Mouse (Mus musculus): Measurements from ENCODE around the gene Cox4i2. TPM values are rescaled to one million over a fixed set of nuclear protein-coding genes. Genes with fewer than 3 reads are reported as not detected.

Gene Cox4i2
- polyA plus RNA-seq, 1 experiment from 2014 or later, result 3.5 TPM

- H3K36me3 ChIP-seq (ENCODE audit: control insufficient read depth, insufficient read depth, low read length), result no peaks in the 10 kb centered on the region
- ATAC-seq (ENCODE audit: insufficient read depth, low FRiP score, low TSS enrichment) (peak; percentile 59; the same call in 1 of the 2 replicates), DNase-seq (ENCODE audit: low spot score) (peak; percentile 49)
- peaks cover 16% of the 10 kb centered on the region for H3K4me1 ChIP-seq (ENCODE audit: control insufficient read depth, insufficient read depth, low read length)
- H3K4me2 ChIP-seq (ENCODE audit: low read depth), result no peak overlapping the region; the same call in 1 of the 2 replicates
- no peaks in the 10 kb centered on the region for H3K9me3 ChIP-seq (ENCODE audit: control insufficient read depth, low read length)
- no peak overlapping the region for H3K4me3 ChIP-seq (ENCODE audit: low read depth, low read length)
- WGBS, result 38% methylated on average over 11 of the region's 11 CpGs
- H3K27me3 ChIP-seq (ENCODE audit: control insufficient read depth, insufficient read depth, low read length), result no peaks in the 10 kb centered on the region
- H3K9ac ChIP-seq (ENCODE audit: low read length), result no peak overlapping the region
- H3K27ac ChIP-seq (ENCODE audit: low read depth, low read length), result peak overlapping the region; percentile 61
Measured at GRCm38 (mm10) chr2:152717652-152718051, 36.3 kb upstream of the Cox4i2 start.

GRCm38 (mm10) chr2:152718076-152718475 is 35.9 kb upstream of the Cox4i2 start:
- ATAC-seq (ENCODE audit: insufficient read depth, low FRiP score, low TSS enrichment) (peak; percentile 94), DNase-seq (ENCODE audit: low spot score) (peak; percentile 85)
- Histone ChIP-seq H3K4me2 (ENCODE audit: low read depth) (no peak overlapping the region), H3K4me3 (ENCODE audit: low read depth, low read length) (no peak overlapping the region), H3K9ac (ENCODE audit: low read length) (no peak overlapping the region), H3K4me1 (ENCODE audit: control insufficient read depth, insufficient read depth, low read length) (peaks cover 16% of the 10 kb centered on the region), H3K36me3 (ENCODE audit: control insufficient read depth, insufficient read depth, low read length) (no peaks in the 10 kb centered on the region), H3K27ac (ENCODE audit: low read depth, low read length) (peak overlapping the region; percentile 61), H3K9me3 (ENCODE audit: control insufficient read depth, low read length) (no peaks in the 10 kb centered on the region), H3K27me3 (ENCODE audit: control insufficient read depth, insufficient read depth, low read length) (no peaks in the 10 kb centered on the region)
- 16% methylated on average over 6 of the region's 6 CpGs for WGBS

GRCm38 (mm10) chr2:152723651-152724331 is 30.2 kb upstream of the Cox4i2 start:
- WGBS, result 2% methylated on average over 36 of the region's 37 CpGs
- H3K4me1 ChIP-seq (ENCODE audit: control insufficient read depth, insufficient read depth, low read length), result peaks cover 19% of the 10 kb centered on the region

GRCm38 (mm10) chr2:152724332-152724723 is 29.6 kb upstream of the Cox4i2 start:
- Histone ChIP-seq H3K4me1 (ENCODE audit: control insufficient read depth, insufficient read depth, low read length) (peaks cover 17% of the 10 kb centered on the region; the same call in 1 of the 2 replicates), H3K9me3 (ENCODE audit: control insufficient read depth, low read length) (no peaks in the 10 kb centered on the region), H3K27me3 (ENCODE audit: control insufficient read depth, insufficient read depth, low read length) (no peaks in the 10 kb centered on the region), H3K4me3 (ENCODE audit: low read depth, low read length) (peak overlapping the region; percentile 17), H3K36me3 (ENCODE audit: control insufficient read depth, insufficient read depth, low read length) (no peaks in the 10 kb centered on the region), H3K4me2 (ENCODE audit: low read depth) (peak overlapping the region; percentile 38), H3K27ac (ENCODE audit: low read depth, low read length) (no peak overlapping the region), H3K9ac (ENCODE audit: low read length) (peak overlapping the region; percentile 53)
- ATAC-seq (ENCODE audit: insufficient read depth, low FRiP score, low TSS enrichment), result 0 out of 2 replicates have a peak, but pooled peaks have one; percentile 6
- peak; percentile 19 for DNase-seq (ENCODE audit: low spot score)
- WGBS, result 60% methylated on average over 3 of the region's 3 CpGs

More at GRCm38 (mm10) chr2:152723651-152724331, 30.2 kb upstream of the Cox4i2 start:
- DNase-seq (ENCODE audit: low spot score), result peak; percentile 84
- Histone ChIP-seq H3K36me3 (ENCODE audit: control insufficient read depth, insufficient read depth, low read length) (no peaks in the 10 kb centered on the region), H3K4me3 (ENCODE audit: low read depth, low read length) (peak overlapping the region; percentile 17), H3K27ac (ENCODE audit: low read depth, low read length) (0 out of 2 replicates have a peak overlapping the region, but pooled peaks have one; percentile 3), H3K9ac (ENCODE audit: low read length) (peak overlapping the region; percentile 53), H3K4me2 (ENCODE audit: low read depth) (peak overlapping the region; percentile 38), H3K9me3 (ENCODE audit: control insufficient read depth, low read length) (no peaks in the 10 kb centered on the region), H3K27me3 (ENCODE audit: control insufficient read depth, insufficient read depth, low read length) (no peaks in the 10 kb centered on the region)
- ATAC-seq (ENCODE audit: insufficient read depth, low FRiP score, low TSS enrichment), result peak; percentile 76

- ATAC-seq (ENCODE audit: insufficient read depth, low FRiP score, low TSS enrichment) (no peak), DNase-seq (ENCODE audit: low spot score) (peak; percentile 28)
- H3K4me3 ChIP-seq (ENCODE audit: low read depth, low read length), result no peak overlapping the region
- H3K4me2 ChIP-seq (ENCODE audit: low read depth), result no peak overlapping the region
- no peaks in the 10 kb centered on the region for H3K36me3 ChIP-seq (ENCODE audit: control insufficient read depth, insufficient read depth, low read length)
- H3K4me1 ChIP-seq (ENCODE audit: control insufficient read depth, insufficient read depth, low read length), result peaks cover 22% of the 10 kb centered on the region; the same call in 1 of the 2 replicates
- no peaks in the 10 kb centered on the region for H3K9me3 ChIP-seq (ENCODE audit: control insufficient read depth, low read length)
- H3K27ac ChIP-seq (ENCODE audit: low read depth, low read length), result no peak overlapping the region
- peak overlapping the region; percentile 35 for H3K9ac ChIP-seq (ENCODE audit: low read length)
- H3K27me3 ChIP-seq (ENCODE audit: control insufficient read depth, insufficient read depth, low read length), result no peaks in the 10 kb centered on the region
- WGBS, result 32% methylated on average over 15 of the region's 15 CpGs
Measured at GRCm38 (mm10) chr2:152725178-152725750, 28.7 kb upstream of the Cox4i2 start.

- H3K27ac ChIP-seq (ENCODE audit: low read depth, low read length), result no peak overlapping the region
- H3K4me3 ChIP-seq (ENCODE audit: low read depth, low read length), result no peak overlapping the region
- H3K9ac ChIP-seq (ENCODE audit: low read length), result no peak overlapping the region
- no peaks in the 10 kb centered on the region for H3K9me3 ChIP-seq (ENCODE audit: control insufficient read depth, low read length)
- 81% methylated on average over 6 of the region's 6 CpGs for WGBS
- no peak overlapping the region for H3K4me2 ChIP-seq (ENCODE audit: low read depth)
- DNase-seq (ENCODE audit: low spot score) (peak; percentile 7), ATAC-seq (ENCODE audit: insufficient read depth, low FRiP score, low TSS enrichment) (no peak)
- H3K27me3 ChIP-seq (ENCODE audit: control insufficient read depth, insufficient read depth, low read length), result no peaks in the 10 kb centered on the region
- H3K4me1 ChIP-seq (ENCODE audit: control insufficient read depth, insufficient read depth, low read length), result peaks cover 22% of the 10 kb centered on the region; the same call in 1 of the 2 replicates
- no peaks in the 10 kb centered on the region for H3K36me3 ChIP-seq (ENCODE audit: control insufficient read depth, insufficient read depth, low read length)
Measured at GRCm38 (mm10) chr2:152726213-152726612, 27.8 kb upstream of the Cox4i2 start.

- ATAC-seq (ENCODE audit: insufficient read depth, low FRiP score, low TSS enrichment), result no peak
- H3K27ac ChIP-seq (ENCODE audit: low read depth, low read length), result no peak overlapping the region
Measured at GRCm38 (mm10) chr2:152726751-152727335, 27.1 kb upstream of the Cox4i2 start.

GRCm38 (mm10) chr2:152727795-152728510 is 26.0 kb upstream of the Cox4i2 start:
- Histone ChIP-seq H3K4me3 (ENCODE audit: low read depth, low read length) (no peak overlapping the region), H3K4me2 (ENCODE audit: low read depth) (no peak overlapping the region), H3K36me3 (ENCODE audit: control insufficient read depth, insufficient read depth, low read length) (no peaks in the 10 kb centered on the region), H3K9me3 (ENCODE audit: control insufficient read depth, low read length) (no peaks in the 10 kb centered on the region), H3K27ac (ENCODE audit: low read depth, low read length) (0 out of 2 replicates have a peak overlapping the region, but pooled peaks have one; percentile 44), H3K4me1 (ENCODE audit: control insufficient read depth, insufficient read depth, low read length) (peaks cover 22% of the 10 kb centered on the region; the same call in 1 of the 2 replicates), H3K9ac (ENCODE audit: low read length) (no peak overlapping the region), H3K27me3 (ENCODE audit: control insufficient read depth, insufficient read depth, low read length) (no peaks in the 10 kb centered on the region)
- ATAC-seq (ENCODE audit: insufficient read depth, low FRiP score, low TSS enrichment) (no peak), DNase-seq (ENCODE audit: low spot score) (peak; percentile 13)
- WGBS, result 85% methylated on average over 14 of the region's 14 CpGs

More at GRCm38 (mm10) chr2:152726751-152727335, 27.1 kb upstream of the Cox4i2 start:
- no peak overlapping the region for H3K9ac ChIP-seq (ENCODE audit: low read length)
- peaks cover 22% of the 10 kb centered on the region; the same call in 1 of the 2 replicates for H3K4me1 ChIP-seq (ENCODE audit: control insufficient read depth, insufficient read depth, low read length)
- no peaks in the 10 kb centered on the region for H3K9me3 ChIP-seq (ENCODE audit: control insufficient read depth, low read length)
- DNase-seq (ENCODE audit: low spot score), result peak; percentile 5
- H3K36me3 ChIP-seq (ENCODE audit: control insufficient read depth, insufficient read depth, low read length), result no peaks in the 10 kb centered on the region
- no peak overlapping the region for H3K4me3 ChIP-seq (ENCODE audit: low read depth, low read length)
- 78% methylated on average over 6 of the region's 6 CpGs for WGBS
- no peak overlapping the region for H3K4me2 ChIP-seq (ENCODE audit: low read depth)
- no peaks in the 10 kb centered on the region for H3K27me3 ChIP-seq (ENCODE audit: control insufficient read depth, insufficient read depth, low read length)

Measured in neural tube, embryonic 11.5 days (tissue).